Mouse (Mus musculus): ENCODE measurements around the gene Edn2. TPM values are rescaled to one million over a fixed set of nuclear protein-coding genes. Genes with fewer than 3 reads are reported as not detected.

Edn2 gene
- polyA plus RNA-seq, 1 experiment = not detected

GRCm38 (mm10) chr4:120212080-120212479 lies 51.1 kb downstream of the Edn2 start:
- H3K4me3 ChIP-seq (ENCODE audit: insufficient read depth, low read depth, low read length) = no peak overlapping the region
- TF ChIP-seq CTCF (IDR thresholded peaks at IDR 0.05; ENCODE audit: insufficient read depth, low read depth, low read length) (no peak), POLR2A (IDR thresholded peaks at IDR 0.05; ENCODE audit: insufficient read depth, low read depth, low read length) (no peak)
- H3K4me1 ChIP-seq (ENCODE audit: control insufficient read depth, insufficient read depth, low read length) = no peaks in the 10 kb centered on the region
- 80% methylated on average over 6 of the region's 6 CpGs for WGBS
- H3K27ac ChIP-seq (ENCODE audit: insufficient read depth, low read depth, low read length) = no peak overlapping the region

DNA sequence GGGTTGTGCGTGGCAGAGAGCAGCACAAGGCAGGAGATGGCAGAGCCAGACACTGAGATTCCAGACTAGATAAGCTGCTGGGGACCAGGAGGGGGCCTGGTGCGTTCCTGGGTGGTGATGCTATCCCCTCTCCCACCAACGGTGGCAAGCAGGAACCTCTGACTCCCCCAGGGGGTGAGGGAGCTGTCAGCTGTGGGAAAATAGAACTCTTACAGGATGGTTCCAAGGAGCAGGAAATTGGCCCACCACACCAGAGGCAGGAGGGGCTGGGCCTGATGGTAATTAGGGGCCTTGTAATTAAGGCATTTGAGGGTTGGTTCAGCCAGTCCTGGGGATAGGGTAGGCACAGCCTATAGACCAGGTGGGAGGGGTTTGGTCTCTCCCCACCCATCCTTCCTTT lies 51.8 kb downstream of the Edn2 start:
- Histone ChIP-seq H3K4me3 (ENCODE audit: insufficient read depth, low read depth, low read length) (no peak overlapping the region), H3K4me1 (ENCODE audit: control insufficient read depth, insufficient read depth, low read length) (no peaks in the 10 kb centered on the region), H3K27ac (ENCODE audit: insufficient read depth, low read depth, low read length) (no peak overlapping the region)
- WGBS = 71% methylated on average over 3 of the region's 3 CpGs
- TF ChIP-seq POLR2A (IDR thresholded peaks at IDR 0.05; ENCODE audit: insufficient read depth, low read depth, low read length) = no peak

DNA sequence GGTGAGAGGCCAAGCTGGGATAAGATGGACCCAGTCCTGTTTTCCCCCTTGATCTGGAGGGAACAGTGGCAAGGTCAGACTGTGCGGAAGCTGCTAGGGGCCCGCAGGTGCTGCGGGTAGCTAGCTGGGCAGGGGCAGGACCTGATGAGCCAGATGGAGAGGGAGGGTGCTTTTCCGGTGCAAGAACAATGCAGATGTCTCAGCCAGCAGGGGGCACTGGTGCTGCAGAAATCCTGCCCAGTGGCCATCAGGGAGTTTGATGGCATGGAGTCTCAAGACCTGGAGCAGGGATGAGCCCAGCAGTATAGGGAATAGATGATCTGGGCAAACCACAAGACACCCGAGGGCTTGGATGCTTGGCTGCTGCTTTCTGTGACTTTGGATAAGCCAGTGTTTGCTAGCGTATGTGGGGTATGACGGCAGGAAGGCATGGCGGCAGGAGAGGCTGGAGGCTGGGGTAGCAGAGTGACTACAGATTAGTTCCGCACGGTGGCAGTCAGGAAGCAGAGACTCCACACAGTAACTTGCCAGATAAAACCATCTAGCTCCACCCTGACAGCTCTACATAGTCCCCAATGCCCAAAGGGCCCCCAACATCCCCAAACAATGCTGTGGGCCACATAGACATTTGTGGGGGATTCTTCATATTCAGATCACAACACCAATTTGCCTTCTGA lies 55.0 kb downstream of the Edn2 start:
- Histone ChIP-seq H3K4me1 (ENCODE audit: control insufficient read depth, insufficient read depth, low read length) (no peaks in the 10 kb centered on the region), H3K4me3 (ENCODE audit: insufficient read depth, low read depth, low read length) (no peak overlapping the region), H3K27ac (ENCODE audit: insufficient read depth, low read depth, low read length) (no peak overlapping the region)
- WGBS = 37% methylated on average over 10 of the region's 10 CpGs
- TF ChIP-seq CTCF (IDR thresholded peaks at IDR 0.05; ENCODE audit: insufficient read depth, low read depth, low read length) = peak; percentile 68
- TF ChIP-seq POLR2A (IDR thresholded peaks at IDR 0.05; ENCODE audit: insufficient read depth, low read depth, low read length) = no peak

DNA sequence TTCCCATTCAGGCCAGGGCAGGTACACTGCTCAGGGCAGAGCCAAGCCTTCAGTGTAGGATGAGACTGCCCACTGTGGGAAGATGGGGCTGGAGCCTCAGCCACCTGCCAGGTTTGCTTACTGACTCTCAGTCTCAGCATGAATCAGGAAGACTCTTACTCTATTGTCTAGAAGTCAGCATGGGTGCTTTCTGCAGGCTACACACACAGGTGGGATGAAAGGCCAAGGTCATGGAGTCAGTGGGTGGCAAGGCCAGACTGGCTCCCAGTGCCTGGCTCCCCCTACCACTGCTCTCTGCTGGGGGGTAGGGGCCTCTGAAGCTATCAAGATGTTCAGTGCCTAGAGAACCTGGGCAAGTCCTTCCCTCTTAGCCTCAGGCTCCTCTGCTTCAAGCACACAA lies 55.9 kb downstream of the Edn2 start:
- H3K27ac ChIP-seq (ENCODE audit: insufficient read depth, low read depth, low read length) = no peak overlapping the region
- H3K4me1 ChIP-seq (ENCODE audit: control insufficient read depth, insufficient read depth, low read length) = no peaks in the 10 kb centered on the region
- TF ChIP-seq CTCF (IDR thresholded peaks at IDR 0.05; ENCODE audit: insufficient read depth, low read depth, low read length) (no peak), POLR2A (IDR thresholded peaks at IDR 0.05; ENCODE audit: insufficient read depth, low read depth, low read length) (no peak)
- H3K4me3 ChIP-seq (ENCODE audit: insufficient read depth, low read depth, low read length) = no peak overlapping the region

Other genes starting within 250 kb of the Edn2 start
- gene AL607142.1, start 96.2 kb upstream of the Edn2 start, polyA plus RNA-seq (2012; ENCODE audit: insufficient read depth, insufficient read length, low replicate concordance, missing spikeins) = not detected in 2 replicates
- not detected in 2 replicates for gene Foxo6, start 126.1 kb downstream of the Edn2 start, polyA plus RNA-seq (2012; ENCODE audit: insufficient read depth, insufficient read length, low replicate concordance, missing spikeins)
- not detected in 2 replicates for gene Scmh1, start 244.1 kb downstream of the Edn2 start, polyA plus RNA-seq (2012; ENCODE audit: insufficient read depth, insufficient read length, low replicate concordance, missing spikeins)